Mouse (Mus musculus): ENCODE data around the gene Dlg2. TPM values are rescaled to one million over a fixed set of nuclear protein-coding genes. Genes with fewer than 3 reads are reported as not detected.
A peak's percentile ranks its signal among the peaks of the same experiment; 100 is the strongest.

Gene Dlg2
- polyA plus RNA-seq, 1 experiment from 2014 or later: 5.1 TPM

- Histone ChIP-seq H3K36me3 (ENCODE audit: control insufficient read depth, insufficient read depth, low read length) (no peaks in the 10 kb centered on the region), H3K27me3 (ENCODE audit: control insufficient read depth, insufficient read depth, low read length) (no peaks in the 10 kb centered on the region), H3K4me3 (ENCODE audit: low read depth, low read length) (no peak overlapping the region), H3K4me1 (ENCODE audit: control insufficient read depth, insufficient read depth, low read length) (no peaks in the 10 kb centered on the region), H3K4me2 (replicated peaks; ENCODE audit: low read depth, low read length) (no peak overlapping the region), H3K9me3 (ENCODE audit: control insufficient read depth, low read depth, low read length) (no peaks in the 10 kb centered on the region), H3K9ac (replicated peaks; ENCODE audit: low read depth, low read length) (no peak overlapping the region), H3K27ac (ENCODE audit: low read length) (no peak overlapping the region)
- no peak for ATAC-seq (ENCODE audit: insufficient number of reproducible peaks, insufficient read depth, low FRiP score, low read depth)
- 55% methylated on average over 1 of the region's 1 CpGs for WGBS
Observed at GRCm38 (mm10) chr7:91876831-91877230, 1400.4 kb downstream of the Dlg2 start.

DNA sequence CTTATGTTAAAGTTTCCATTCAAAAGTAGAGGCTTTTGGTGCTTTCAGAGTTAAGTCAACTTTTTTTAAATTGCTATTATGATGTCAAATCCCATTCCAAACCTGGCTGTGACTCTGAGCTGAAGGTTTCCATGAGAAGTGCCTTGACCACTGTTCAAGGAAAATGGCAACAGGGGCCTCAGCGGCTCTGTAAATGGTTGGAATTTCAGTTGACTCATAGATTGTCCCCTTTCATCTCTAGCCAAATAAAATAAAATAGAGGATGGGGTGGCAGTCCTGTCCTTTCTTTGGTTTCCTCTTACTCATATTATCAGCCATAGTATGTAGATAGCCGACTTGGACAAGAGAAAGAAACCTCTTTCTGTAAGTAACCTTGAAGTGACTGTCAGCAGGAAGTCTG, 1401.3 kb downstream of the Dlg2 start:
- WGBS: 79% methylated on average over 2 of the region's 2 CpGs
- Histone ChIP-seq H3K36me3 (ENCODE audit: control insufficient read depth, insufficient read depth, low read length) (no peaks in the 10 kb centered on the region), H3K4me2 (replicated peaks; ENCODE audit: low read depth, low read length) (no peak overlapping the region), H3K9ac (replicated peaks; ENCODE audit: low read depth, low read length) (no peak overlapping the region), H3K27ac (ENCODE audit: low read length) (no peak overlapping the region), H3K4me3 (ENCODE audit: low read depth, low read length) (no peak overlapping the region), H3K9me3 (ENCODE audit: control insufficient read depth, low read depth, low read length) (no peaks in the 10 kb centered on the region), H3K4me1 (ENCODE audit: control insufficient read depth, insufficient read depth, low read length) (no peaks in the 10 kb centered on the region), H3K27me3 (ENCODE audit: control insufficient read depth, insufficient read depth, low read length) (no peaks in the 10 kb centered on the region)
- ATAC-seq (ENCODE audit: insufficient number of reproducible peaks, insufficient read depth, low FRiP score, low read depth): no peak

- Histone ChIP-seq H3K4me3 (ENCODE audit: low read depth, low read length) (no peak overlapping the region), H3K4me1 (ENCODE audit: control insufficient read depth, insufficient read depth, low read length) (no peaks in the 10 kb centered on the region), H3K36me3 (ENCODE audit: control insufficient read depth, insufficient read depth, low read length) (no peaks in the 10 kb centered on the region), H3K9ac (replicated peaks; ENCODE audit: low read depth, low read length) (no peak overlapping the region), H3K9me3 (ENCODE audit: control insufficient read depth, low read depth, low read length) (no peaks in the 10 kb centered on the region), H3K27me3 (ENCODE audit: control insufficient read depth, insufficient read depth, low read length) (no peaks in the 10 kb centered on the region), H3K27ac (ENCODE audit: low read length) (no peak overlapping the region), H3K4me2 (replicated peaks; ENCODE audit: low read depth, low read length) (no peak overlapping the region)
- ATAC-seq (ENCODE audit: insufficient number of reproducible peaks, insufficient read depth, low FRiP score, low read depth): no peak
- WGBS: 61% methylated on average over 10 of the region's 10 CpGs
Observed at GRCm38 (mm10) chr7:91886336-91886735, 1409.9 kb downstream of the Dlg2 start.

DNA sequence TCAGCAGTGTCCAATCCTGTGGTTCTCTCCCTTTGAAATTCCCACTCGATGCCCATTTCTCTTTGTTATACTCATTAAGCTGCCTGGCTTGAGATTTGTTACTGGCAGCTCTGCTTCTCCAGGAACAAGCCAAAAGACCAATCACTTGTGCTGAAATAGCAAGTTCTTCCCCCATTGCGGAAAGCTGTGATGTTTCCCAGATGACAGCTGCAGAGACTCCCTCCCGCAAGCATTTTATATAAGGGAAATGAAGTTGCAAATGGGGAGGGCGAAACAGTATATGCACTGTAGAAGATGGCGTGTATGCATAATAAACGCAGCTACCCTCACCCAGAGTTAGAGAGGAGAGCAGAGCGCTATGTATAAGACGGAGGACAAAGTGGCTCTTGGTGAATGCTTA, 1417.5 kb downstream of the Dlg2 start:
- WGBS: 69% methylated on average over 8 of the region's 8 CpGs
- no peak overlapping the region for H3K27ac ChIP-seq (ENCODE audit: low read length)
- H3K4me2 ChIP-seq (replicated peaks; ENCODE audit: low read depth, low read length): no peak overlapping the region
- ATAC-seq (ENCODE audit: insufficient number of reproducible peaks, insufficient read depth, low FRiP score, low read depth): no peak
- no peaks in the 10 kb centered on the region for H3K9me3 ChIP-seq (ENCODE audit: control insufficient read depth, low read depth, low read length)
- no peak overlapping the region for H3K4me3 ChIP-seq (ENCODE audit: low read depth, low read length)
- no peaks in the 10 kb centered on the region for H3K4me1 ChIP-seq (ENCODE audit: control insufficient read depth, insufficient read depth, low read length)
- H3K9ac ChIP-seq (replicated peaks; ENCODE audit: low read depth, low read length): no peak overlapping the region
- H3K36me3 ChIP-seq (ENCODE audit: control insufficient read depth, insufficient read depth, low read length): no peaks in the 10 kb centered on the region
- no peaks in the 10 kb centered on the region for H3K27me3 ChIP-seq (ENCODE audit: control insufficient read depth, insufficient read depth, low read length)

GRCm38 (mm10) chr7:91896935-91897334, 1420.5 kb downstream of the Dlg2 start:
- H3K27ac ChIP-seq (ENCODE audit: low read length): no peak overlapping the region
- 11% methylated on average over 2 of the region's 2 CpGs for WGBS
- no peak overlapping the region for H3K9ac ChIP-seq (replicated peaks; ENCODE audit: low read depth, low read length)
- no peaks in the 10 kb centered on the region for H3K27me3 ChIP-seq (ENCODE audit: control insufficient read depth, insufficient read depth, low read length)
- no peak overlapping the region for H3K4me2 ChIP-seq (replicated peaks; ENCODE audit: low read depth, low read length)
- H3K9me3 ChIP-seq (ENCODE audit: control insufficient read depth, low read depth, low read length): no peaks in the 10 kb centered on the region
- H3K4me1 ChIP-seq (ENCODE audit: control insufficient read depth, insufficient read depth, low read length): no peaks in the 10 kb centered on the region
- no peak overlapping the region for H3K4me3 ChIP-seq (ENCODE audit: low read depth, low read length)
- no peak for ATAC-seq (ENCODE audit: insufficient number of reproducible peaks, insufficient read depth, low FRiP score, low read depth)
- H3K36me3 ChIP-seq (ENCODE audit: control insufficient read depth, insufficient read depth, low read length): no peaks in the 10 kb centered on the region

GRCm38 (mm10) chr7:91897509-91897908, 1421.0 kb downstream of the Dlg2 start:
- no peak overlapping the region for H3K4me3 ChIP-seq (ENCODE audit: low read depth, low read length)
- H3K27ac ChIP-seq (ENCODE audit: low read length): no peak overlapping the region
- no peak overlapping the region for H3K9ac ChIP-seq (replicated peaks; ENCODE audit: low read depth, low read length)
- WGBS: 65% methylated on average over 2 of the region's 2 CpGs
- H3K9me3 ChIP-seq (ENCODE audit: control insufficient read depth, low read depth, low read length): no peaks in the 10 kb centered on the region
- no peak for ATAC-seq (ENCODE audit: insufficient number of reproducible peaks, insufficient read depth, low FRiP score, low read depth)
- H3K4me2 ChIP-seq (replicated peaks; ENCODE audit: low read depth, low read length): no peak overlapping the region
- H3K36me3 ChIP-seq (ENCODE audit: control insufficient read depth, insufficient read depth, low read length): no peaks in the 10 kb centered on the region
- H3K27me3 ChIP-seq (ENCODE audit: control insufficient read depth, insufficient read depth, low read length): no peaks in the 10 kb centered on the region
- H3K4me1 ChIP-seq (ENCODE audit: control insufficient read depth, insufficient read depth, low read length): no peaks in the 10 kb centered on the region

DNA sequence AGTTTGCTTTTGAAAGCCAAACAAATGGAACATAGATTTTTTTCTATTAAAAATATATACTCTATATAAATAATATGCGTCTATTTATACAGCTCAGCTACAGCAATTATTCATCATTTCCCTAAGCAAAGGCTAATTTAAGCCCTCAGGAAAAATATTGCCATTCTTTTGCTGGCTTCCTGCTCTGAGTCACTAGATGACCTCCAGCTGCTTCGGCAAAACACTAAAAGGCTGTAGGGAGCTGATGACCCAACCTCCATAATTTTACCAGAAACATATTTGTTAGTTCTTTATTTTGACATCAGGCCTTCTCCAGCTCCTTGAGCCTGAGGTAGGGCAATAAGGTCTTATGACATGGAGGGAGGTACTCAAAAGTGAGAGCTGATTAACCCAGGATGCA, 1426.0 kb downstream of the Dlg2 start:
- Histone ChIP-seq H3K27me3 (ENCODE audit: control insufficient read depth, insufficient read depth, low read length) (no peaks in the 10 kb centered on the region), H3K36me3 (ENCODE audit: control insufficient read depth, insufficient read depth, low read length) (no peaks in the 10 kb centered on the region), H3K4me1 (ENCODE audit: control insufficient read depth, insufficient read depth, low read length) (no peaks in the 10 kb centered on the region), H3K9ac (replicated peaks; ENCODE audit: low read depth, low read length) (no peak overlapping the region), H3K4me2 (replicated peaks; ENCODE audit: low read depth, low read length) (no peak overlapping the region), H3K4me3 (ENCODE audit: low read depth, low read length) (no peak overlapping the region), H3K9me3 (ENCODE audit: control insufficient read depth, low read depth, low read length) (no peaks in the 10 kb centered on the region), H3K27ac (ENCODE audit: low read length) (no peak overlapping the region)
- ATAC-seq (ENCODE audit: insufficient number of reproducible peaks, insufficient read depth, low FRiP score, low read depth): peak; percentile 23; the same call in 1 of the 2 replicates
- WGBS: 33% methylated on average over 2 of the region's 2 CpGs

DNA sequence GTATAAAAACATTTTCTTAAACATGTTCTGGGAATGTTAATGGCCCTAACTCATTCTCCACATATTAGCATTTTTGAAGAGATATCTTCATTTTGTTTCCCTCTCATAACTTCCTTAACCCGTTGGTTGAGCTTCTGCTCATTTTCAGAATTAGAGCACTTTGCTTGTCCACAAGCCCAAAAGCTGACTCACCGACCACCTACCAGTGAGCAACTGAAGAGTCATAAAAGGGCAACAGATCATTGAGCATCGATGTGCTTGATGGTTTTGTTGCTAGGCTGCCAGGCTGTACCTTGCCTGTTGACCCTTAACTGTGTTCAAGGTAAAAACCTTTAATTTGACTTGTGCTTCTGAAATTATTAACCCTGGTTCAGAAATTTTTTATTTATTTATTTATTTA, 1440.3 kb downstream of the Dlg2 start:
- ATAC-seq (ENCODE audit: insufficient number of reproducible peaks, insufficient read depth, low FRiP score, low read depth): no peak
- 81% methylated on average over 3 of the region's 3 CpGs for WGBS
- H3K9me3 ChIP-seq (ENCODE audit: control insufficient read depth, low read depth, low read length): no peaks in the 10 kb centered on the region

DNA sequence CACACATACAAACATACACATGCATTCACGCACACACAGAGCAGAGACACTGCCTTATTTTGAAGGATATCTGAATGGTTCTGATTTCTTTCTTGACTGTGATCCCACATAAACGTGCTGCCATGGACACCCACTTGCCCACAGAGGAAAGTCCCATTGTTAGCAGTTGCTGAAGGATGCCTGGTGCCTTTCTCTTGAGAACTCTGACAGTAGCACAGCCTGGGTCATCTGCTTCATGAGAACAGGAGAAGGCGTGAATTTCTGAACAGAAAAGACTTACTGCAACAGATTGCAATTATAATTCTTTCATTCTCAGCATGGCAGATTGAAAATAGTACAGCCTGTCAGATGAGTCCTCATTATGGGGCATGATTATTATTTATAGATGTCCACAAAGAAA, 1442.6 kb downstream of the Dlg2 start:
- Histone ChIP-seq H3K9ac (replicated peaks; ENCODE audit: low read depth, low read length) (no peak overlapping the region), H3K4me3 (ENCODE audit: low read depth, low read length) (no peak overlapping the region), H3K36me3 (ENCODE audit: control insufficient read depth, insufficient read depth, low read length) (no peaks in the 10 kb centered on the region), H3K27me3 (ENCODE audit: control insufficient read depth, insufficient read depth, low read length) (no peaks in the 10 kb centered on the region), H3K9me3 (ENCODE audit: control insufficient read depth, low read depth, low read length) (no peaks in the 10 kb centered on the region), H3K4me2 (replicated peaks; ENCODE audit: low read depth, low read length) (no peak overlapping the region), H3K4me1 (ENCODE audit: control insufficient read depth, insufficient read depth, low read length) (no peaks in the 10 kb centered on the region), H3K27ac (ENCODE audit: low read length) (no peak overlapping the region)
- ATAC-seq (ENCODE audit: insufficient number of reproducible peaks, insufficient read depth, low FRiP score, low read depth): no peak
- 77% methylated on average over 3 of the region's 3 CpGs for WGBS

More for the DNA sequence above, 1440.3 kb downstream of the Dlg2 start:
- H3K4me3 ChIP-seq (ENCODE audit: low read depth, low read length): no peak overlapping the region
- no peak overlapping the region for H3K4me2 ChIP-seq (replicated peaks; ENCODE audit: low read depth, low read length)
- no peaks in the 10 kb centered on the region for H3K4me1 ChIP-seq (ENCODE audit: control insufficient read depth, insufficient read depth, low read length)
- H3K9ac ChIP-seq (replicated peaks; ENCODE audit: low read depth, low read length): no peak overlapping the region
- H3K36me3 ChIP-seq (ENCODE audit: control insufficient read depth, insufficient read depth, low read length): no peaks in the 10 kb centered on the region
- no peak overlapping the region for H3K27ac ChIP-seq (ENCODE audit: low read length)
- H3K27me3 ChIP-seq (ENCODE audit: control insufficient read depth, insufficient read depth, low read length): no peaks in the 10 kb centered on the region
